10 mouse cellular contexts compared by ENCODE assay signal in the genomic region with DNA sequence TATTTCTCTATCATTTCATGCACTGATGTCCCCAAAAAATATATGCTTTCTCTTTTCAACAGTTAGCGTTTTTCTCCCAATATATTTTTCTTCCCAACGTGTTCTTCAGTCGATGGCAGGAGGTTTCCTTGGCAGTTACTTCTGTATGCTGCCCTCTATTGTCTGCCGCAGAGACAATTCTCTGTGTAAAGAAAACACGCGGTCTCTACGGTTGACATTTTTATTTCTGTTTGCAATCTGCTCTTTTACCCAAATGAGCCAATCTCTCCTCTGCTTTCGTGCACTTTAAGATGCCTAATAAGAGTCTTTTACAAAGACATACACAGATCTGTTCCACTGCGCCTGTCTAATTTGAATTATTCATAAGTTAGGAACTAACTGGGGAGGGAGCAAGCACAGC. TPM values are rescaled to one million over a fixed set of nuclear protein-coding genes. Genes with fewer than 3 reads are reported as not detected.
A peak's percentile ranks its signal among the peaks of the same experiment; 100 is the strongest.
DNase-seq lines count a peak whose midpoint lies in the region; ATAC-seq and TF ChIP-seq lines count a peak whose summit lies in the region.
"Had no signal": no experiment of that assay in that cellular context is flagged by ENCODE, and none has a peak within 500 bp of the region (broad histone marks: within the 10 kb centered on the region; RNA-seq: fewer than 3 reads in every experiment).

No protein-coding gene starts in this region.

- peak; percentile 55 for TF ChIP-seq CTCF in left cerebral cortex, adult 2 months (IDR thresholded peaks at IDR 0.05)

- no peak for ATAC-seq in heart, embryonic 11.5 days (replicated peaks; ENCODE audit: insufficient number of reproducible peaks, low FRiP score, low TSS enrichment)
- ATAC-seq in hindbrain, embryonic 11.5 days (ENCODE audit: low FRiP score): no peak
- no peak for ATAC-seq in neural tube, embryonic 13.5 days (ENCODE audit: low read depth)

- H3K4me1 ChIP-seq in heart, embryonic 11.5 days (ENCODE audit: control insufficient read depth, insufficient read depth, low read length): no peaks in the 10 kb centered on the region
- peaks cover 4% of the 10 kb centered on the region for H3K4me1 ChIP-seq in hindbrain, embryonic 11.5 days (replicated peaks; ENCODE audit: control insufficient read depth, insufficient read depth, low read length)
- H3K4me1 ChIP-seq in neural tube, embryonic 13.5 days (replicated peaks): peaks cover 73% of the 10 kb centered on the region

- DNase-seq in heart, adult 8-10 months (ENCODE audit: low spot score): no peak
- no peak for DNase-seq in left cerebral cortex, adult 2 months (ENCODE audit: extremely low spot score in 1 of 2, low spot score in 2 of 2)
- DNase-seq in left cerebral cortex, postnatal 36 days (ENCODE audit: low spot score in 2 of 2): no peak
- DNase-seq in hindbrain, embryonic 11.5 days (ENCODE audit: low spot score): peak; percentile 25
- no peak for DNase-seq in adrenal gland, postnatal 14 days
- DNase-seq in kidney, postnatal 14 days: no peak
- DNase-seq: thymus, postnatal 4 days had no signal

- WGBS in heart, embryonic 11.5 days (ENCODE audit: insufficient replicate concordance): 45% methylated on average over 9 of the region's 9 CpGs
- WGBS in hindbrain, embryonic 11.5 days: 39% methylated on average over 9 of the region's 9 CpGs
- 14% methylated on average over 9 of the region's 9 CpGs for WGBS in neural tube, embryonic 13.5 days

- no peak overlapping the region for H3K4me3 ChIP-seq in heart, embryonic 11.5 days (ENCODE audit: low read depth, low read length)
- no peak overlapping the region for H3K4me3 ChIP-seq in left cerebral cortex, adult 2 months
- no peak overlapping the region for H3K4me3 ChIP-seq in hindbrain, embryonic 11.5 days (ENCODE audit: low read depth, low read length)
- no peak overlapping the region for H3K4me3 ChIP-seq in neural tube, embryonic 13.5 days
- H3K4me3 ChIP-seq: heart, embryonic 15.5 days had no signal

- H3K9me3 ChIP-seq in heart, embryonic 11.5 days (replicated peaks; ENCODE audit: control insufficient read depth, low read length): no peaks in the 10 kb centered on the region
- no peaks in the 10 kb centered on the region for H3K9me3 ChIP-seq in hindbrain, embryonic 11.5 days (ENCODE audit: control insufficient read depth, low read length)
- H3K9me3 ChIP-seq in neural tube, embryonic 13.5 days: no peaks in the 10 kb centered on the region
- H3K9me3 ChIP-seq: heart, embryonic 15.5 days had no signal

- intact Hi-C loops in left cerebral cortex, adult 2 months (cut with DNase I): loop anchor here (5.0 kb wide), 1 partner anchor 167 kb away; no protein-coding TSS in a partner anchor
- intact Hi-C loops in left cerebral cortex, postnatal 36 days (cut with DNase I): no loop called here

- no peaks in the 10 kb centered on the region for H3K36me3 ChIP-seq in heart, embryonic 11.5 days (ENCODE audit: control insufficient read depth, insufficient read depth, low read length)
- no peaks in the 10 kb centered on the region for H3K36me3 ChIP-seq in hindbrain, embryonic 11.5 days (ENCODE audit: control insufficient read depth, insufficient read depth, low read length)
- H3K36me3 ChIP-seq in neural tube, embryonic 13.5 days: no peaks in the 10 kb centered on the region
- H3K36me3 ChIP-seq: heart, embryonic 15.5 days had no signal

- H3K27me3 ChIP-seq in heart, embryonic 11.5 days (ENCODE audit: control insufficient read depth, insufficient read depth, low read length): no peaks in the 10 kb centered on the region; the same call in 1 of the 2 replicates
- H3K27me3 ChIP-seq in hindbrain, embryonic 11.5 days (ENCODE audit: control insufficient read depth, insufficient read depth, low read length): no peaks in the 10 kb centered on the region
- no peaks in the 10 kb centered on the region for H3K27me3 ChIP-seq in neural tube, embryonic 13.5 days

- no peak overlapping the region for H3K9ac ChIP-seq in heart, embryonic 11.5 days (ENCODE audit: low read depth, low read length)
- H3K9ac ChIP-seq in hindbrain, embryonic 11.5 days (ENCODE audit: low read depth, low read length): no peak overlapping the region
- no peak overlapping the region for H3K9ac ChIP-seq in neural tube, embryonic 13.5 days
- H3K9ac ChIP-seq: heart, embryonic 15.5 days had no signal

- H3K4me2 ChIP-seq in heart, embryonic 11.5 days: peak overlapping the region; percentile 12; the same call in 1 of the 2 replicates
- no peak overlapping the region for H3K4me2 ChIP-seq in hindbrain, embryonic 11.5 days (replicated peaks; ENCODE audit: low read depth, low read length)
- H3K4me2 ChIP-seq in neural tube, embryonic 13.5 days: peak overlapping the region; percentile 34
- H3K4me2 ChIP-seq: heart, embryonic 15.5 days had no signal

- no peak overlapping the region for H3K27ac ChIP-seq in heart, embryonic 11.5 days (ENCODE audit: low read depth, low read length)
- no peak overlapping the region for H3K27ac ChIP-seq in left cerebral cortex, adult 2 months
- H3K27ac ChIP-seq in hindbrain, embryonic 11.5 days (ENCODE audit: low read depth, low read length): no peak overlapping the region
- H3K27ac ChIP-seq in neural tube, embryonic 13.5 days (replicated peaks): peak overlapping the region; percentile 84
- H3K27ac ChIP-seq: heart, embryonic 15.5 days had no signal

RNA-seq across cellular contexts. Expression of gene Snx11, which starts 47.9 kb away (rescaled TPM):
- polyA plus RNA-seq in heart, embryonic 11.5 days (2014; fragmentation: Nextera tagmentation; extraction: Ambion mirVana): 6.8 and 7.0 TPM in 2 replicates
- total RNA-seq in heart, adult 8-10 months (2022): 10 to 100 TPM; 11.6 to 14.5 (median 12.9) TPM
- 10 to 100 TPM; 49.7 to 52.2 TPM for total RNA-seq in left cerebral cortex, adult 2 months (2021)
- total RNA-seq in left cerebral cortex, postnatal 36 days (2021): 10 to 100 TPM; 40.4 to 49.0 TPM
- 13.8 and 14.4 TPM in 2 replicates for polyA plus RNA-seq in hindbrain, embryonic 11.5 days (2014; fragmentation: Nextera tagmentation; extraction: Ambion mirVana)
- 78.0 and 84.2 TPM in 2 replicates for polyA plus RNA-seq in neural tube, embryonic 13.5 days (2015; fragmentation: Nextera tagmentation; extraction: Ambion mirVana)
- total RNA-seq in adrenal gland, postnatal 14 days (2021): 23.4 and 27.2 TPM in 2 replicates

RNA-seq across cellular contexts. Expression of gene Cbx1, which starts 59.5 kb away (rescaled TPM):
- 50.7 and 60.0 TPM in 2 replicates for polyA plus RNA-seq in heart, embryonic 11.5 days (2014; fragmentation: Nextera tagmentation; extraction: Ambion mirVana)
- 10 to 100 TPM; 30.9 to 33.4 (median 32.4) TPM for total RNA-seq in heart, adult 8-10 months (2022)
- total RNA-seq in left cerebral cortex, adult 2 months (2021): 10 to 100 TPM; 45.5 to 46.5 TPM
- 10 to 100 TPM; 40.8 to 46.9 TPM for total RNA-seq in left cerebral cortex, postnatal 36 days (2021)
- polyA plus RNA-seq in hindbrain, embryonic 11.5 days (2014; fragmentation: Nextera tagmentation; extraction: Ambion mirVana): 147 and 158 TPM in 2 replicates
- 91.6 and 95.1 TPM in 2 replicates for polyA plus RNA-seq in neural tube, embryonic 13.5 days (2015; fragmentation: Nextera tagmentation; extraction: Ambion mirVana)
- 69.8 and 78.1 TPM in 2 replicates for total RNA-seq in adrenal gland, postnatal 14 days (2021)
